Mouse (Mus musculus): ENCODE results near the gene Col2a1. TPM values are rescaled to one million over a fixed set of nuclear protein-coding genes. Genes with fewer than 3 reads are reported as not detected.
A peak's percentile ranks its signal among the peaks of the same experiment; 100 is the strongest.

Col2a1 gene
- polyA plus RNA-seq, 1 experiment from 2014 or later, result 829 TPM

DNA sequence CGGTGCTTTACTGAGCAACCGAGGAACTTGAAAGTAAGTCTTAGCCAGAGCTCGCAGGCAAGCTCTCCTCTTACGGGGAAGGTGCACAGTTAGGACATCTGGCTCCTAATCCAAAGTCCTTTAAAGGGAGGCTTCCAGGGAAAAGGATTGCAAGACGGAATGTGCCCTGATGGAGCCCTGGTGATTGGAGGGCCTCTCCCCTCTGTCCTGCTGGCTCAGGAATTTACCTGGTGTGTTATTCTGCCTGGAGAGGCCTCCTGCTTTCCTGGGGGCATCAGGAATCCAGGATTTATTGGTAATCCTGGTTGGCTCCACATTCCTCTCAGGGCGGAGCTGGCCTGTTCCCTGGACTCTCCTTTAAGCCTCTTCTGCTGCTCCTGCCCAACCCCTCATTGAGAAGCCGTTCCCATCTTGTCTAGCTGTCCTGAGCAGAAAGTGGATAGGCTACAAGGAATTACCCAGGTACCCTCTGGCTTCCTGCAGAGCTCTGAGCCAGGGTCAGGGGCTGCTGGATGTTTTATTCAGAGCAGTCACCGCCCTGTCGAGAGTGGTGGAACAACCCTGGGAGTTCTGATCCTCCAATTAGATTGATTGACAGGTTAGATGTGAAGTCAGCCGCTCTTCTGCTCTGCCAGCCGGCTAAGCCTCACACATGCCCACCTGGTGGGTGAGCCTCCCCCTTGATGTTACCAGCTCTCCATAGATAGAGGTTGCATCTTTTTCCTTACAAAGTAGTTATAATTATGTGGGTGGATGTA, 31.1 kb downstream of the Col2a1 start:
- 27% methylated on average over 11 of the region's 11 CpGs for WGBS
- H3K4me3 ChIP-seq, result no peak overlapping the region
- H3K27ac ChIP-seq, result peak overlapping the region; percentile 39; the same call in 1 of the 2 replicates
- no peak overlapping the region for H3K4me2 ChIP-seq (replicated peaks)
- H3K27me3 ChIP-seq, result no peaks in the 10 kb centered on the region
- peaks cover 10% of the 10 kb centered on the region for H3K4me1 ChIP-seq
- peaks cover 35% of the 10 kb centered on the region for H3K36me3 ChIP-seq
- ATAC-seq (ENCODE audit: low FRiP score, low read depth), result no peak
- no peaks in the 10 kb centered on the region for H3K9me3 ChIP-seq
- no peak overlapping the region for H3K9ac ChIP-seq

DNA sequence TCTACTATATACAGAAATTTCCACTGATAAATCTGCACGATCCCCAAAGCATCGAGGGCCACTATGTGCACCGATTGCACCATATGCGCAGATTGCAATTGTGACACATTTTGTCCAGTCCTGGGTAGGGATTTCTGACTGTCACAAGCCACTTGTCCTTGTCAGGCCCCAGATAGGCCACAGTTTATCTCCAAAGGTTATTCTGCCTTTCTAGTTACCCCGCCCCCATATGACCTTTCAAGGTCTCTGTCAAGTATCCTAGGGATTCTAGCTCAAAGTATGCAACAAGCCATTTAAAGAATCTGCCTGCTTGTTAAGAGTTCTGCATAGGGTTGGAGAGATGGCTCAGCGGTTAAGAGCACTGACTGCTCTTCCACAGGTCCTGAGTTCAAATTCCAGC, 31.9 kb downstream of the Col2a1 start:
- no peak for ATAC-seq (ENCODE audit: low FRiP score, low read depth)
- 91% methylated on average over 6 of the region's 6 CpGs for WGBS

DNA sequence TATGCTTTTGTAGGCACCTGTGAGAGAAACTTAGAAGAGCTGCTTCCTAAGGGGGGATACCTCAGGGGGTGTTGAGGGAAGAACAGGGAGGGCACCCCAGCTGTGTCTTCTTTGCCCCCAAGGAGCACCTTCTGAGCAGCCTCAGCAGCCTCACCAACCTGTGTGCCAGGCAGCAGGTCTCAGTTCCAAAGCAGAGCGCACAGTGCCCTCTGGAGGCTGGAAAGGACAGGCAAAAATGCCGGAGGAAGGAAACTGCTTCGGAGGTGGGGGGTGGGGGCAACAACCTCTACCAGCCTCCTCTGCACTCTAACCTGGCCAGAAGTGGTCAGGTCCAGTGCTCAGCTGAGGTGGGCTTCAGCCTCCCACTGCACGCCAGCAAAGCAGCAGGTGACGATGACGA, 34.2 kb downstream of the Col2a1 start:
- H3K4me1 ChIP-seq, result peaks cover 10% of the 10 kb centered on the region
- H3K9ac ChIP-seq, result no peak overlapping the region
- H3K27ac ChIP-seq, result no peak overlapping the region
- H3K36me3 ChIP-seq, result peaks cover 3% of the 10 kb centered on the region
- H3K4me3 ChIP-seq, result no peak overlapping the region
- no peaks in the 10 kb centered on the region for H3K27me3 ChIP-seq
- no peak for ATAC-seq (ENCODE audit: low FRiP score, low read depth)
- H3K9me3 ChIP-seq, result no peaks in the 10 kb centered on the region
- no peak overlapping the region for H3K4me2 ChIP-seq (replicated peaks)
- WGBS, result 46% methylated on average over 6 of the region's 6 CpGs

More for the DNA sequence above, 31.9 kb downstream of the Col2a1 start:
- peaks cover 26% of the 10 kb centered on the region for H3K36me3 ChIP-seq
- peaks cover 10% of the 10 kb centered on the region for H3K4me1 ChIP-seq
- H3K9me3 ChIP-seq, result no peaks in the 10 kb centered on the region
- H3K9ac ChIP-seq, result no peak overlapping the region
- H3K4me2 ChIP-seq (replicated peaks), result no peak overlapping the region
- no peak overlapping the region for H3K4me3 ChIP-seq
- H3K27ac ChIP-seq, result no peak overlapping the region
- H3K27me3 ChIP-seq, result no peaks in the 10 kb centered on the region

DNA sequence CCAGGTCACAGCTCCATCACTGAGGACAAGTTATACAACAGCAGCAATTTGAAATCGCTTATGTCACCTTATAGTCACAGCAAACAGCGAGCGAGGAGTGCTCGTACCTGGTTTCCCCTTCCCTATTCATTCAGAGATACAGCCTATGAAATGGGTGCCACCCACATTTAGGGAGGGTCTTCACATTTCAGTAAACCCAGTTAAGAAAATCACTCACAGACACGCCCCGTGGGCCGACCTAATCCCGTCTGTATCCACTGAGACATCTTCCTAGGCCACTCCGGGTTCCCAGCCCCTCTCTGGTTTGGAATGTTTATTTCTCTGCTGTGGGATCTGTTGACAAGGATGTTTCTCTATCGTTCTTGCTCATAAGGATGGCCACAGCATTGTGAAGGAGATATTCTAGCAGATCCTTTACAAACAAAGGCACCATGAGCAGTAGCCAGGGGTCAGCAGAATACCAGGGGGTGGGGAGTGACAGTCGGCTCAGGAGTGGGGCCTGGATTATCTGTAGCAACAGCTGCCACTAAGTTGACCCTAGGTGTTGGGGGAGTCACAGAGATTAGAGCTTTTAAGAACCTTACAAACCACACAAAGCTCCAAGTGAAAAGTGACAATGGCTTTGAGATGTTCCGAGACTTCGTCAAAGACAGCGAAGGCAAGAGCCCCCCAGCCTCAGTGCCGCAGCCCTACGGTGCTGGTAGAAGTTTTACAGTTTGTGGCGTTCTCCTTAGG, 39.0 kb downstream of the Col2a1 start:
- no peaks in the 10 kb centered on the region for H3K27me3 ChIP-seq
- H3K27ac ChIP-seq, result no peak overlapping the region
- no peaks in the 10 kb centered on the region for H3K9me3 ChIP-seq
- peaks cover 6% of the 10 kb centered on the region; the same call in 1 of the 2 replicates for H3K4me1 ChIP-seq
- WGBS, result 70% methylated on average over 17 of the region's 17 CpGs
- H3K9ac ChIP-seq, result no peak overlapping the region
- no peak overlapping the region for H3K4me3 ChIP-seq
- no peak overlapping the region for H3K4me2 ChIP-seq (replicated peaks)
- ATAC-seq (ENCODE audit: low FRiP score, low read depth), result no peak
- no peaks in the 10 kb centered on the region for H3K36me3 ChIP-seq

DNA sequence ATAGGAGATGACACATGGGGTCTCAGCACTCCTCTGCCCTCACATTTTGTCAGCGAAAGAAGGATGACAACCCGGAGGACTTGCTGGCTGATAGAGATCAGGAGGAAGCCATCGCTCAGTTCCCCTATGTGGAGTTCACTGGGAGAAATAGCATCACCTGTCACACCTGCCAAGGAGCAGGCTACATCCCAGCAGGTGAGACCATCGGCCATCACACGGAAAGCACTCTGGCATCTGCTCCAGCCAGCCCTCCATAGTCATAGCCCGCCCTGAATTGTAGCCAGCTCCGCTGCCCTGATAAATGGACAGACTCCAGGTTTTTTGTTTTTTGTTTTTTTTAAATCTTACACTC, 39.7 kb downstream of the Col2a1 start:
- no peak for ATAC-seq (ENCODE audit: low FRiP score, low read depth)
- WGBS, result 27% methylated on average over 7 of the region's 7 CpGs
- H3K4me1 ChIP-seq, result peaks cover 6% of the 10 kb centered on the region; the same call in 1 of the 2 replicates
- no peaks in the 10 kb centered on the region for H3K9me3 ChIP-seq
- H3K4me2 ChIP-seq (replicated peaks), result peak overlapping the region; percentile 81
- H3K27me3 ChIP-seq, result no peaks in the 10 kb centered on the region
- H3K27ac ChIP-seq, result no peak overlapping the region
- H3K9ac ChIP-seq, result peak overlapping the region; percentile 78
- no peaks in the 10 kb centered on the region for H3K36me3 ChIP-seq
- peak overlapping the region; percentile 63 for H3K4me3 ChIP-seq

DNA sequence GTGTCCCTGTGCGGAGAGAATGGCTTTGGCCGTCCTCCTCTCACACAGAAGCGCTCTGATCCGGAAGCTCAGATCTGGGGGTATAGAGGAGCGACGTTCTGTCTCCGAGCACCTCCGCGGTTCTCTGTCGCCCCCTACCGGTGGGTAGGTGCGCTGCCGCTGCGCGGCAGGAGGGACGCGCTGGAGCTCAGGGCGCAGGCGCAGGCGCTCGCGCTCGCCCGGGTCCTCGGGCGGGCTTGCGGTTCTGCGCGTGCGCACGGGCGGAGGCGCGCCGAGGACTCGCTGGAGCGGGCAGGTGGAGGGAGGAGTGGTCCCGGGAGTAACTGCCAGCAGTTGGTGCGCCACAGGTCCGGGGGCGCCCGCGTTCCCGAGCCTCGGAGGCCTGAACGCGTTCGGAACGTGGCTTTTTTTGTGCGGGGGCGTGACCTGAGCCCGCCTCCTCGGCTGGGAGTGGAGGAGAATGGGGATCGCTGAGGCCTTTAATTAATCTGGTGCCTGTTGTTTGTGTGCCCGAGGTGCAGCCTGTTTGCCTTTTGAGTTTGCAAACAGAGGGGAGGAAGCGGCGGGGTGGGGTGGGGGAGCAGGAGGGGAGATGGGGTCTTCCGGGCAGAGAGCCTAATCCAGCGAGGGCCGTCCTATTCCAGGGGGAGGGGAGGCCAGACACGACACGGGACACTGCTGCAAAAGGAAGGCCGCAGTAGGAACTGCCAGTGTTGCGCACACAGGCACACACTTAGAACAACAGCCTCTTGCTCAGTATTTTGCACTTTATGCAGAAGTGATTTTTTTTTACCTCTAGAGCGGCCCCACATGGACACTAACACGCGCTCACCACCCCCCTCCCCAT, 40.3 kb downstream of the Col2a1 start, which contains the start of gene Tmem106c:
Gene Tmem106c (plus strand): TSS at position 212 of the 847 bp plus-strand sequence.
- Histone ChIP-seq H3K9me3 (no peaks in the 10 kb centered on the region), H3K4me1 (peaks cover 6% of the 10 kb centered on the region; the same call in 1 of the 2 replicates), H3K36me3 (no peaks in the 10 kb centered on the region), H3K27me3 (no peaks in the 10 kb centered on the region), H3K27ac (peak within 1 kb of the TSS; percentile 24; the same call in 1 of the 2 replicates), H3K9ac (peak within 1 kb of the TSS; percentile 78), H3K4me2 (replicated peaks) (peak within 1 kb of the TSS; percentile 81), H3K4me3 (peak within 1 kb of the TSS; percentile 63)
- peak; percentile 95 for ATAC-seq (ENCODE audit: low FRiP score, low read depth)
- WGBS, result under 1% methylated on average over 65 of the region's 67 CpGs

DNA sequence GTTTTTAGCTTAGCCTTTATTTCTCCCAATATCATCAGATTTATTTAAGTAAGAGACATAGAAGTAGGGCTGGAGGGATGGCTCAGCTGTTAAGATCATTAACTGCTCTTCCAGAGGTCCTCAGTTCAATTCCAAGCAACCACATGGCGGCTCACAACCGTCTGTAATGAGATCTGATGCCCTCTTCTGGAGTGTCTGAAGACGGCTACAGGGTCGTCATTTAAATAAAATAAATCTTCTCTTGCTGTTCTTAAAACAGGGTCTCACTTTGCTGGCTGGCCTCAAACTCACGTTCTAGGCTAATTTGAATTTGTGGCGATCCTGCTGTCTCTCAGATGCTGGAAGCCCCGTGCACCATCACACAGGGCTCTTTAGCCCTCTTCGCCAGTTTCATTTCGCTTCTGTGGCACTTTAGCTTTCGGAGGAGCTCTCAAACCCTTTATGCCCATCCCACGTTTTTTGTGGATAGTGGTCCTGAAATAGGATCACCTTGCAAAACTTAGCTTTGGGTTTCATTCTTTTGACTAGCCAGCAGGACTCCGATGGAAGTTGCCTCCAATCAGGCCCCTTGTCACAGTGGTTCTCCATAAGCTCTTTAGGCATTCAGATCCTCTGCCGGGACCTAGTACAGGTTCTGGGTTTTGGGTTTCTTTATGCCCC, 41.0 kb downstream of the Col2a1 start:
- Histone ChIP-seq H3K4me1 (peaks cover 6% of the 10 kb centered on the region; the same call in 1 of the 2 replicates), H3K4me3 (peak overlapping the region; percentile 63), H3K36me3 (no peaks in the 10 kb centered on the region), H3K9ac (peak overlapping the region; percentile 62), H3K4me2 (replicated peaks) (peak overlapping the region; percentile 81), H3K27me3 (no peaks in the 10 kb centered on the region), H3K9me3 (no peaks in the 10 kb centered on the region), H3K27ac (peak overlapping the region; percentile 24; the same call in 1 of the 2 replicates)
- ATAC-seq (ENCODE audit: low FRiP score, low read depth), result no peak
- WGBS, result 9% methylated on average over 13 of the region's 13 CpGs

DNA sequence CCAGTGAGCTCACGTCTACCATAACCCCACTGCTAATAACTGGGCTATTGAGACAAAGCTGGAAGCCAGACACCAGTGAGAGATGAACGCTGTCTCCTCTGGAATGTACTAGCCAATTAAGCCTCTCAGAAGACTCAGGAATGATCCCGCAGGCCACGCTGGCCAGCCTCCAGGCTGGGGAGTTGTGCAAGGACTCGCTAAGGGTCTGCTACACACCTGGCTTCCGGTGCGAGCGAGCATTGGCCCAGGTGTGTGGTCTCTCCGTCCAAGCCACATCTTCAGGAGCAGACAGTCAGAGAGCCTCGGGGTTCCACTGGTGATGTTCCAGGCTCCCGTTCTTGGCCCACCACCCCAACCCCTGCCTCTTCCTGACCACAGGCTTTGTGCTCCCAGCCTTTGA, 48.1 kb downstream of the Col2a1 start:
- Histone ChIP-seq H3K4me2 (replicated peaks) (no peak overlapping the region), H3K36me3 (no peaks in the 10 kb centered on the region), H3K27me3 (no peaks in the 10 kb centered on the region), H3K9me3 (no peaks in the 10 kb centered on the region), H3K4me3 (no peak overlapping the region), H3K4me1 (peaks cover 15% of the 10 kb centered on the region), H3K27ac (no peak overlapping the region), H3K9ac (no peak overlapping the region)
- no peak for ATAC-seq (ENCODE audit: low FRiP score, low read depth)
- 49% methylated on average over 11 of the region's 11 CpGs for WGBS

DNA sequence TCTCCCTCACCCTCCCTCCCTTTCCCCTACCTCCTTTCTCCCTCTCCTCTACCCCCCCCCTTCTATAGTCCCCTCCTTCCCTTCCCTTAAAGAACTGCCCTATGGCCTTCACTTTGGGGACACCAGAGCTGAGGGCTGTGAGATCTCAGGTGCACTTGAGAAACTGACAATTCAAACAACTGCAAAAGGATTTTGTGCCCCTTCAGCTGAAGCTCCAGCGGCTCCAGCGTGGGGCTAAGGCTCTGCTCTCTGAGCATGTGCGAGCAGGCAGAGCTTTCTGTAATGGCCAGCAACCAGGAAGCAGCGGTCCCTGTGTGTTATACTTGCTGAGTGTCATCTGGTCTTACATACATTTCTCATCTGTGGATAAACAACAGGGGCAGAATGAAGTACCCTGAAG, 48.8 kb downstream of the Col2a1 start:
- H3K9ac ChIP-seq, result no peak overlapping the region

DNA sequence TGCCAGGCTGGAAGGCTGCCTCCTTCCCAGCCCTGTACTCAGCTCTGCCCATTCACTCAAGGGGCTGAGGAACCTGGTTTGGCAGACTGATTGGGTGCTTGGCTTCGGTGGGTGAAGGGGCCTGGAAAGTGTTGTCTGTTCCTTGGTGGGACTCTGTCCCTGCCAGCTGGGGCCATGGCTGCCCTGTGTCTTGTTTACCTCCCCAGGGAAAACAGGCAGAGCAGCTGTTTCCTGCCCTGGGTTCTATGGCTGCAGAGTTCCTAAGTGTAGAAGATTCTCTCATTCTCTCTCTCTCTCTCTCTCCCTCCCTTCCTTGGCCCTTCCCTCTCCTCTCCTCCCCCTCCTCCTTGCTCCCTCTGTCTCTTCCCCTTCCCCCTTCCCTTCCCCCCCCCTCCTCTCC, 49.2 kb downstream of the Col2a1 start:
- 47% methylated on average over 1 of the region's 1 CpGs for WGBS
- H3K4me1 ChIP-seq, result peaks cover 19% of the 10 kb centered on the region
- no peaks in the 10 kb centered on the region for H3K27me3 ChIP-seq
- H3K9me3 ChIP-seq, result no peaks in the 10 kb centered on the region
- no peak overlapping the region for H3K4me2 ChIP-seq (replicated peaks)
- no peak overlapping the region for H3K9ac ChIP-seq
- H3K4me3 ChIP-seq, result no peak overlapping the region
- H3K36me3 ChIP-seq, result no peaks in the 10 kb centered on the region
- ATAC-seq (ENCODE audit: low FRiP score, low read depth), result no peak
- no peak overlapping the region for H3K27ac ChIP-seq

More for the DNA sequence above, 48.8 kb downstream of the Col2a1 start:
- Histone ChIP-seq H3K4me1 (peaks cover 15% of the 10 kb centered on the region), H3K4me3 (no peak overlapping the region), H3K9me3 (no peaks in the 10 kb centered on the region), H3K36me3 (no peaks in the 10 kb centered on the region), H3K4me2 (replicated peaks) (no peak overlapping the region), H3K27ac (no peak overlapping the region), H3K27me3 (no peaks in the 10 kb centered on the region)
- whole genome bisulfite sequencing, result 21% methylated on average over 4 of the region's 4 CpGs
- ATAC-seq (ENCODE audit: low FRiP score, low read depth), result no peak

DNA sequence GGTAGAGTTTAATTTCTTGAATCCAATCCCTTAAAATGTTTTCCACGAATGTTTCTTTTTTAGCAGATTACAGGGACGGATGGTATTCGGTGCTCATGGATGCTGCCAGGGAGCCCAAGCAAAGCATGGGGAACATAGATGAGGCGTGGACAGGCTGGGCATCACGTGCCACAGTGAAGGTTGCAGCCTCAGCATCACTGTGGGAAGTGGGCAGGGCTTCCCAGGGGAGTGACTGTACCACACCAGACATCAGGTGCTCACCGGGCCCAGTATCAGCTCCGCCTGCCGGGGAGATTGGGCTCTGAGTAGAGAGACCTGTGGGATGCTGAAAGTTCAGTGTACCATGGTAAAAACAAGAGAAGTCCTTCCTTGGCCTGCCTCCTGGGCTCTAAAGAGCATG, 49.8 kb downstream of the Col2a1 start:
- 78% methylated on average over 8 of the region's 8 CpGs for WGBS

More for the DNA sequence above, 49.8 kb downstream of the Col2a1 start:
- no peak for ATAC-seq (ENCODE audit: low FRiP score, low read depth)
- Histone ChIP-seq H3K9ac (no peak overlapping the region), H3K27me3 (no peaks in the 10 kb centered on the region), H3K36me3 (no peaks in the 10 kb centered on the region), H3K4me2 (replicated peaks) (no peak overlapping the region), H3K4me3 (no peak overlapping the region), H3K9me3 (no peaks in the 10 kb centered on the region), H3K27ac (no peak overlapping the region), H3K4me1 (peaks cover 21% of the 10 kb centered on the region)

Data from limb, embryonic 13.5 days (tissue).